ENCODE assay signal across 11 mouse cellular contexts in the genomic region with DNA sequence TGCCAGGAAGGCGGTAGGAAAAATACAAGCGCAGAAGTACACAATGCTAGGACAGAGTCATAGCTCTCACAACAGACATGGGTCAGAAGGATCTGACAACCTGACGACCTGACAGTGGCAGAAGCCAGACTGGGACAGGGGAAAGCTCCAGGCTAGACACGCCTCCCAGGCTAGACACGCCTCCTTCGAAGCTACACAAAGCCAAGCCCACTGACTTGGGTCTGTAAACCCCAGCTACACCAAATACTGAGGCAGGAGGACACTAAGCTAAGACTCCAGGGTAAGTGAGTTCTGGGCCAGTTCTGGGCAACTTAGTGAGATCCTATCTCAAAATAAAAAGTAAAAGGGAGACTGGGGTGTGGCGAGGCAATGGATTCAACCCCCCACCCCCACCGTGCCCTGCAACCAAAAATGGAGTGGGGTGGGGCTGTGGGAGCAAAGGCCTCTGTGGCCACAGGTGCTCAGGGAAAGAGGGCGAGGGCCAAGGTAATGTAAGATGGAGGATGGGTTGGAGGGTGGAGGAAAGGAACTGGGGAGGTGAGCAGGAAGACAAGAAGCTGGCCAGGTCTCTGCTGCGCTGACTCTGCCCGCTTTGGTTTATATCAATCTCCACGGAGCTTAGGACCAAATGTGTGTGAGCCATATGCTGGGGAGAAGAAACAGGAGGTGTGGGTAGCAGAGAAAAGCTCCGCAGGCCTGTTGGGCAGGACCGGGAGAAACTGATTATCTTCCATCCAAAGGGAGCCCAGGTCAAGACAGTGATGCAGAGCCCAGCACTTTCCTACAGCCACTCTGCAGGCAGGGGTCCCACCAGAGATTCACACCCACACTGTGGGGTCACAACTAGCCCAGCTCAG. TPM values are rescaled to one million over a fixed set of nuclear protein-coding genes. Genes with fewer than 3 reads are reported as not detected.
DNase-seq lines count a peak whose midpoint lies in the region; ATAC-seq and TF ChIP-seq lines count a peak whose summit lies in the region.
"Had no signal": no experiment of that assay in that cellular context is flagged by ENCODE, and none has a peak within 500 bp of the region (broad histone marks: within the 10 kb centered on the region; RNA-seq: fewer than 3 reads in every experiment).

No protein-coding gene starts in this region.

- ATAC-seq in hindbrain, embryonic 12.5 days (ENCODE audit: low FRiP score) = no peak
- no peak for ATAC-seq in midbrain, embryonic 13.5 days

- H3K27ac ChIP-seq in left cerebral cortex, adult 2 months = peak overlapping the region; percentile 25; the same call in 1 of the 2 replicates
- H3K27ac ChIP-seq in hindbrain, embryonic 12.5 days = peak overlapping the region; percentile 68
- H3K27ac ChIP-seq in midbrain, embryonic 13.5 days = peak overlapping the region; percentile 44; the same call in 1 of the 2 replicates

- H3K4me1 ChIP-seq in hindbrain, embryonic 12.5 days = peaks cover 79% of the 10 kb centered on the region
- H3K4me1 ChIP-seq in midbrain, embryonic 13.5 days (replicated peaks) = peaks cover 68% of the 10 kb centered on the region

- no peak for TF ChIP-seq CTCF in left cerebral cortex, adult 2 months (IDR thresholded peaks at IDR 0.05)

- H3K4me2 ChIP-seq in hindbrain, embryonic 12.5 days (replicated peaks) = peak overlapping the region; percentile 38
- peak overlapping the region; percentile 23; the same call in 1 of the 2 replicates for H3K4me2 ChIP-seq in midbrain, embryonic 13.5 days (replicated peaks)

- no peaks in the 10 kb centered on the region; the same call in 1 of the 2 replicates for H3K27me3 ChIP-seq in hindbrain, embryonic 12.5 days
- no peaks in the 10 kb centered on the region for H3K27me3 ChIP-seq in midbrain, embryonic 13.5 days

- peak overlapping the region; percentile 36; the same call in 1 of the 2 replicates for H3K9ac ChIP-seq in hindbrain, embryonic 12.5 days
- H3K9ac ChIP-seq in midbrain, embryonic 13.5 days (replicated peaks) = 0 out of 2 replicates have a peak overlapping the region, but pooled peaks have one; percentile 28

- no peak overlapping the region for H3K4me3 ChIP-seq in left cerebral cortex, adult 2 months
- no peak overlapping the region for H3K4me3 ChIP-seq in hindbrain, embryonic 12.5 days
- H3K4me3 ChIP-seq in midbrain, embryonic 13.5 days (replicated peaks) = no peak overlapping the region

- intact Hi-C loops in left cerebral cortex, adult 2 months (cut with DNase I) = loop anchor here (5.0 kb wide), 1 partner anchor 36 kb away; a partner anchor contains a TSS
- intact Hi-C loops in left cerebral cortex, postnatal 36 days (cut with DNase I) = no loop called here

- 40% methylated on average over 14 of the region's 14 CpGs for WGBS in hindbrain, embryonic 12.5 days
- 37% methylated on average over 14 of the region's 14 CpGs for WGBS in midbrain, embryonic 13.5 days

- H3K9me3 ChIP-seq in hindbrain, embryonic 12.5 days (replicated peaks) = no peaks in the 10 kb centered on the region
- no peaks in the 10 kb centered on the region for H3K9me3 ChIP-seq in midbrain, embryonic 13.5 days

- no peaks in the 10 kb centered on the region for H3K36me3 ChIP-seq in hindbrain, embryonic 12.5 days
- H3K36me3 ChIP-seq in midbrain, embryonic 13.5 days = no peaks in the 10 kb centered on the region

- no peak for DNase-seq in left cerebral cortex, adult 2 months (ENCODE audit: extremely low spot score in 1 of 2, low spot score in 2 of 2)
- DNase-seq in left cerebral cortex, postnatal 36 days (ENCODE audit: low spot score in 2 of 2) = no peak
- peak; percentile 72 for DNase-seq in R1 (ENCODE audit: low read depth, low spot score)
- no peak for DNase-seq in kidney, postnatal 36 days
- DNase-seq in c-Kit-positive CD71-positive TER-119-positive erythroid progenitor cells, embryonic 14.5 days (ENCODE audit: low spot score) = no peak
- no peak for DNase-seq in left cerebral cortex, adult 18-20 months (ENCODE audit: low spot score in 2 of 2)
- DNase-seq: gastrocnemius, postnatal 14 days; heart, postnatal 10 days; kidney, postnatal 4 days had no signal

RNA-seq across cellular contexts. Expression of a gene that starts 37.8 kb away (rescaled TPM):
- 100 to 1,000 TPM; 110 to 115 TPM for total RNA-seq in left cerebral cortex, adult 2 months (2021)
- total RNA-seq in left cerebral cortex, postnatal 36 days (2021) = 100 to 1,000 TPM; 104 to 114 TPM
- polyA plus RNA-seq in hindbrain, embryonic 12.5 days (2016; fragmentation: Nextera tagmentation; extraction: Ambion mirVana) = 40.8 and 43.8 TPM in 2 replicates
- polyA plus RNA-seq in midbrain, embryonic 13.5 days (2015; fragmentation: Nextera tagmentation; extraction: Ambion mirVana) = 17.7 and 21.1 TPM in 2 replicates
- 100 to 1,000 TPM in 1 of 2 experiments, 10 to 100 TPM in 1; 91.3 to 104 TPM for total RNA-seq in left cerebral cortex, adult 18-20 months (2021)
